Comparison of ENCODE assay signal across 9 mouse cellular contexts in genomic region chr1:176712436-176712835, GRCm38 (mm10).
A peak's percentile ranks its signal among the peaks of the same experiment; 100 is the strongest.
DNase-seq lines count a peak whose midpoint lies in the region; ATAC-seq lines count a peak whose summit lies in the region.
"Had no signal": no experiment of that assay in that cellular context is flagged by ENCODE, and none has a peak within 500 bp of the region (broad histone marks: within the 10 kb centered on the region; RNA-seq: fewer than 3 reads in every experiment).

No protein-coding gene starts in this region.

- no peak overlapping the region for H3K27ac ChIP-seq in heart, embryonic 11.5 days (ENCODE audit: low read depth, low read length)
- H3K27ac ChIP-seq: embryonic facial prominence, embryonic 12.5 days had no signal

- DNase-seq in heart, adult 8-10 months (ENCODE audit: low spot score): peak; percentile 24
- DNase-seq in urinary bladder, postnatal 25 days (ENCODE audit: low spot score): peak; percentile 5
- DNase-seq in urinary bladder, postnatal 4 days (ENCODE audit: low spot score in 2 of 2): no peak
- DNase-seq in embryo, embryonic 10 days (ENCODE audit: low spot score): peak; percentile 71
- peak; percentile 43 to 62 for DNase-seq in kidney, postnatal 36 days
- DNase-seq in telencephalon, adult 2 months (ENCODE audit: low read depth, low spot score): peak; percentile 24
- DNase-seq in urinary bladder, adult 18-20 months (ENCODE audit: low spot score in 2 of 2): no peak

- H3K4me3 ChIP-seq in heart, embryonic 11.5 days (ENCODE audit: low read depth, low read length): no peak overlapping the region
- H3K4me3 ChIP-seq: embryonic facial prominence, embryonic 12.5 days had no signal

- H3K4me2 ChIP-seq in heart, embryonic 11.5 days: no peak overlapping the region
- H3K4me2 ChIP-seq: embryonic facial prominence, embryonic 12.5 days had no signal

- no peak for ATAC-seq in heart, embryonic 11.5 days (replicated peaks; ENCODE audit: insufficient number of reproducible peaks, low FRiP score, low TSS enrichment)

- no peak overlapping the region for H3K9ac ChIP-seq in heart, embryonic 11.5 days (ENCODE audit: low read depth, low read length)
- H3K9ac ChIP-seq: embryonic facial prominence, embryonic 12.5 days had no signal

- no peaks in the 10 kb centered on the region for H3K9me3 ChIP-seq in heart, embryonic 11.5 days (replicated peaks; ENCODE audit: control insufficient read depth, low read length)
- H3K9me3 ChIP-seq: embryonic facial prominence, embryonic 12.5 days had no signal

- no peaks in the 10 kb centered on the region for H3K27me3 ChIP-seq in heart, embryonic 11.5 days (ENCODE audit: control insufficient read depth, insufficient read depth, low read length)
- H3K27me3 ChIP-seq: embryonic facial prominence, embryonic 12.5 days had no signal

- H3K36me3 ChIP-seq in heart, embryonic 11.5 days (ENCODE audit: control insufficient read depth, insufficient read depth, low read length): no peaks in the 10 kb centered on the region
- H3K36me3 ChIP-seq: embryonic facial prominence, embryonic 12.5 days had no signal

- no peaks in the 10 kb centered on the region for H3K4me1 ChIP-seq in heart, embryonic 11.5 days (ENCODE audit: control insufficient read depth, insufficient read depth, low read length)
- H3K4me1 ChIP-seq: embryonic facial prominence, embryonic 12.5 days had no signal

- WGBS in heart, embryonic 11.5 days (ENCODE audit: insufficient replicate concordance): 29% methylated on average over 2 of the region's 2 CpGs

Comparison
In these comparisons a context has a peak if more than half of its experiments do, and no peak if none do; other contexts are left out.
1. DNase-seq: peak in heart, adult 8-10 months (single experiment), urinary bladder, postnatal 25 days (single experiment), embryo, embryonic 10 days (single experiment), kidney, postnatal 36 days (2 of 2) and telencephalon, adult 2 months (single experiment); none in urinary bladder, postnatal 4 days (0 of 2) and urinary bladder, adult 18-20 months (0 of 2).